Mouse (Mus musculus): ENCODE measurements around the gene Lmo7.
A peak's percentile ranks its signal among the peaks of the same experiment; 100 is the strongest.

The Lmo7 gene

GRCm38 (mm10) chr14:101946711-101947516 lies 217.2 kb downstream of the Lmo7 start:
- peak; percentile 54 to 58 for DNase-seq (ENCODE audit: low spot score in 2 of 2)

GRCm38 (mm10) chr14:101949114-101949513 lies 219.4 kb downstream of the Lmo7 start:
- peak in 1 of 2 experiments; percentile 41 for DNase-seq (ENCODE audit: low spot score in 2 of 2)

DNA sequence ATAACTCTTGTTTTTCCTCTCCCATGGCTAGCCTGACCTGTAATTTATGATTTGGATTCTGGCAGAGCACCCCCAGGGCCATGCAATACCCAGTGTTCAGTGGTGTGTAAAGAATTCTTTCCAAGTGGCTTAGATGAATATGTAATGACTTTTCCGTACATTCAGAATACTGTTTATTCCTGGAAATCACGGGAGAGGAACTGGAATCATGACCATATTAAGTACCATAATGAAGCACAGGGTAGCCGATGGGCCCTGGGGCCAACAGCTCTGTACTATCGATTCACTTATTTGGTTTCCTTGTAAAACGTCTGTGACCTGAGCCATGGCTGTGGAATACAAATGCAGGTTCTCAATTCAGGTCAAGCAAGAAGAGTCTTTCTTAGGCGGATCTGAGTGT lies 221.3 kb downstream of the Lmo7 start:
- DNase-seq (ENCODE audit: low spot score in 2 of 2), result no peak

- DNase-seq (ENCODE audit: low spot score in 2 of 2), result no peak
Measured at GRCm38 (mm10) chr14:101953793-101954468, 224.2 kb downstream of the Lmo7 start.

GRCm38 (mm10) chr14:101964381-101964780 lies 234.6 kb downstream of the Lmo7 start:
- DNase-seq (ENCODE audit: low spot score in 2 of 2), result no peak

GRCm38 (mm10) chr14:101964956-101965355 lies 235.2 kb downstream of the Lmo7 start:
- no peak for DNase-seq (ENCODE audit: low spot score in 2 of 2)

DNA sequence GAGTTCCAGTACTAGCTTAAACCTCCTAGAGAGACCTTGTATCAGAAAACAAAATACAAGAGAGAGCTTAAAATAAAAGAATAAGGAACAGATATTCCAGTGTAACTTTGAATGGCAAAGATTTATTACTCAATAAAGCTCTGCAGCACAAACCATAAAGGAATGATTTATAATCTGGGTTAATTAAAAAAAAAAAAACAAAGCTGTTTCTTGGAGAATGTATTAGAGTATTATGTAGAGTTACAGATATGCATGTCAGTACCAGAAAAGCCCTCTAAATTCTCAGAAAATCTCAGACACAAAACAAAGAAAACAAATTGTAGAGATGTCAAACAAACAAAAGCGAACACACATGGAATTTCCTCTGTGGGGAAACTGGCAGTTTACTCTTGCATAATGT lies 243.0 kb downstream of the Lmo7 start:
- no peak for DNase-seq (ENCODE audit: low spot score in 2 of 2)

DNA sequence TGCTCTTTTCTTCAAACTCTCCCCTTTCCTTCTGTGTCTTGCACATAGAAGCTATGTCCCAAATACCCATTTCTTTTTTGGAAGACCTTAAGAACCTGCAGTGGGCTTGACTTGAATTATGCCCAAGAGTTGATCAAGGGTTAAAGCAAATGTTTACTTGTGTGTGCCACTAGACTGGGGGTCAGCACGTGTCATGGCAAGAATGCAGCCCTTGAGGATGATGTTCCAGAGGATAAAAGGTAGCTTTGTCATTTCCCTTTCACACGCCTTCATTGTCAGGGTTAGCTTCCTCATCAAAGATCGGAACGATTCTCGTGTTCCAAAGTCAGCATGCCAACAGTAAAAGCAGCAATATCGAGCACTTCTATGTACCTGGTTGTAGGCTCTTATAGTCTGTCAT lies 243.4 kb downstream of the Lmo7 start:
- DNase-seq (ENCODE audit: low spot score in 2 of 2), result no peak

GRCm38 (mm10) chr14:101976021-101976685 lies 246.4 kb downstream of the Lmo7 start:
- no peak for DNase-seq (ENCODE audit: low spot score in 2 of 2)
